14 mouse cellular contexts compared by ENCODE assay signal in the genomic region with DNA sequence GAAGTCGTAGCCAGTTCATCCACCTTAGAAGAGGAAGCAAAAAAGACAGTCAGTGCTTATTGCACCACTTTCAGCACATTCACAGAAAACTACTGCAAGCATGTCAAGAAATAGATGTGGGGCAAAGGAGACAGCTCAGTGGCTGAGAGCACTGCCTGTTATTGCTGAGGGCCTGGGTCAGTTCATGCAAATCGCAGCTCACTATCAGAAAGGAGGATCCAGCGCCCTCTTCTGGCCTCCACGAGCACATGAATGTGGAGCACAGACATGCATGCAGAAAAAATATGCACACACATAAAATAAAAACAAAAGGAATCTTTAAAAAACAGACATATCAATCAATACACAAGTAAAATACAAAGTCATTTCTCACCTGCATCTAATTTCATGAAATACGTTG. TPM values are rescaled to one million over a fixed set of nuclear protein-coding genes. Genes with fewer than 3 reads are reported as not detected.
DNase-seq lines count a peak whose midpoint lies in the region; ATAC-seq and TF ChIP-seq lines count a peak whose summit lies in the region.
"Had no signal": no experiment of that assay in that cellular context is flagged by ENCODE, and none has a peak within 500 bp of the region (broad histone marks: within the 10 kb centered on the region; RNA-seq: fewer than 3 reads in every experiment).

No protein-coding gene starts in this region.

- ATAC-seq in megakaryocyte progenitor cell, adult 5-6 weeks (replicated peaks; ENCODE audit: poor library complexity): peak; percentile 68
- no peak for ATAC-seq in forebrain, embryonic 12.5 days (ENCODE audit: low FRiP score)
- ATAC-seq: forebrain, embryonic 13.5 days; midbrain, embryonic 16.5 days had no signal

- 83% methylated on average over 5 of the region's 5 CpGs for WGBS in kidney, adult 2 months
- WGBS in forebrain, embryonic 12.5 days: 60% methylated on average over 5 of the region's 5 CpGs

- no peaks in the 10 kb centered on the region for H3K4me1 ChIP-seq in kidney, adult 2 months (ENCODE audit: control insufficient read depth, insufficient read depth, low read length)
- H3K4me1 ChIP-seq in forebrain, embryonic 12.5 days: no peaks in the 10 kb centered on the region
- H3K4me1 ChIP-seq: embryonic facial prominence, embryonic 12.5 days; forebrain, embryonic 13.5 days had no signal

- TF ChIP-seq POLR2A in kidney, adult 2 months (IDR thresholded peaks at IDR 0.05; ENCODE audit: low read depth, low read length): no peak

- no peak overlapping the region for H3K9ac ChIP-seq in forebrain, embryonic 12.5 days
- H3K9ac ChIP-seq: embryonic facial prominence, embryonic 12.5 days; forebrain, embryonic 13.5 days had no signal

- no peak for DNase-seq in kidney, adult 2 months
- no peak for DNase-seq in kidney, postnatal 14 days
- DNase-seq in retina, postnatal 1 day: peak; percentile 24
- DNase-seq in retina, embryonic 14.5 days (ENCODE audit: low spot score): no peak
- DNase-seq in R1 (ENCODE audit: low read depth, low spot score): peak; percentile 72
- no peak for DNase-seq in cerebellum, postnatal 25 days
- DNase-seq: adrenal gland, postnatal 25 days; cerebellum, adult 2 months; right cerebral cortex, postnatal 14 days had no signal

- no peaks in the 10 kb centered on the region for H3K9me3 ChIP-seq in forebrain, embryonic 12.5 days
- H3K9me3 ChIP-seq: embryonic facial prominence, embryonic 12.5 days; forebrain, embryonic 13.5 days had no signal

- H3K27ac ChIP-seq in kidney, adult 2 months (ENCODE audit: insufficient read depth, low read depth, low read length): no peak overlapping the region
- H3K27ac ChIP-seq in forebrain, embryonic 12.5 days: no peak overlapping the region
- H3K27ac ChIP-seq: embryonic facial prominence, embryonic 12.5 days; forebrain, embryonic 13.5 days had no signal

- H3K4me3 ChIP-seq in kidney, adult 2 months (ENCODE audit: insufficient read depth, low read depth, low read length): no peak overlapping the region
- no peak overlapping the region for H3K4me3 ChIP-seq in forebrain, embryonic 12.5 days (replicated peaks)
- H3K4me3 ChIP-seq: embryonic facial prominence, embryonic 12.5 days; forebrain, embryonic 13.5 days had no signal

- peak; percentile 35; the same call in 1 of the 2 replicates for TF ChIP-seq CTCF in kidney, adult 2 months (conservative IDR thresholded peaks at IDR 0.05; ENCODE audit: insufficient read depth, insufficient read length, low read depth, low read length)

- H3K4me2 ChIP-seq in forebrain, embryonic 12.5 days: no peak overlapping the region
- H3K4me2 ChIP-seq: embryonic facial prominence, embryonic 12.5 days; forebrain, embryonic 13.5 days had no signal

- H3K27me3 ChIP-seq in kidney, adult 2 months (replicated peaks; ENCODE audit: control insufficient read depth, insufficient read depth, low read length): no peaks in the 10 kb centered on the region
- H3K27me3 ChIP-seq in forebrain, embryonic 12.5 days: no peaks in the 10 kb centered on the region
- H3K27me3 ChIP-seq: embryonic facial prominence, embryonic 12.5 days; forebrain, embryonic 13.5 days had no signal

- H3K36me3 ChIP-seq in kidney, adult 2 months (ENCODE audit: control insufficient read depth, insufficient read depth, low read length): peaks cover 12% of the 10 kb centered on the region
- no peaks in the 10 kb centered on the region; the same call in 1 of the 2 replicates for H3K36me3 ChIP-seq in forebrain, embryonic 12.5 days (replicated peaks)
- H3K36me3 ChIP-seq: embryonic facial prominence, embryonic 12.5 days had no signal

RNA-seq across cellular contexts. Expression of a gene that starts 18.0 kb away (rescaled TPM):
- 12.8 and 13.9 TPM in 2 replicates for polyA plus RNA-seq in kidney, adult 2 months (2012; rRNA removed)
- total RNA-seq in megakaryocyte progenitor cell, adult 5-6 weeks (2015): 2.4 and 2.8 TPM in 2 replicates
- 3.2 and 3.4 TPM in 2 replicates for total RNA-seq in megakaryocyte progenitor cell, adult 5-6 weeks (2017)
- polyA plus RNA-seq in forebrain, embryonic 12.5 days (2016; fragmentation: Nextera tagmentation; extraction: Ambion mirVana): 8.0 and 8.1 TPM in 2 replicates

RNA-seq across cellular contexts. Expression of a gene that starts 47.9 kb away (rescaled TPM):
- 3.2 and 4.1 TPM in 2 replicates for polyA plus RNA-seq in kidney, adult 2 months (2012; rRNA removed)
- 16.5 and 20.0 TPM in 2 replicates for total RNA-seq in megakaryocyte progenitor cell, adult 5-6 weeks (2015)
- 50.3 and 115 TPM in 2 replicates for total RNA-seq in megakaryocyte progenitor cell, adult 5-6 weeks (2017)
- 30.5 and 33.5 TPM in 2 replicates for polyA plus RNA-seq in forebrain, embryonic 12.5 days (2016; fragmentation: Nextera tagmentation; extraction: Ambion mirVana)

Comparison
In these comparisons a context has a peak if more than half of its experiments do, and no peak if none do; other contexts are left out.
1. DNase-seq: peak in retina, postnatal 1 day (single experiment) and R1 (single experiment); none in kidney, adult 2 months (single experiment), kidney, postnatal 14 days (single experiment), retina, embryonic 14.5 days (single experiment) and cerebellum, postnatal 25 days (0 of 2).